Mouse (Mus musculus): ENCODE measurements around the gene Snapc2. TPM values are rescaled to one million over a fixed set of nuclear protein-coding genes. Genes with fewer than 3 reads are reported as not detected.
A peak's percentile ranks its signal among the peaks of the same experiment; 100 is the strongest.
"Not testable (repeated sequence)": the region's sequence is repeated elsewhere in the genome, so short reads cannot be mapped to it uniquely, and the experiment has no call there.

Gene Snapc2
- polyA plus RNA-seq, 1 experiment from 2014 or later, result 33.8 TPM

GRCm38 (mm10) chr8:4252116-4252760 lies 642 bp upstream of the Snapc2 start:
- peak overlapping the region; percentile 56; the same call in 1 of the 2 replicates for H3K27ac ChIP-seq (replicated peaks)
- peak overlapping the region; percentile 89 for H3K9ac ChIP-seq (ENCODE audit: low read length)
- H3K36me3 ChIP-seq (ENCODE audit: control insufficient read depth, insufficient read depth, low read length), result peaks cover 6% of the 10 kb centered on the region; the same call in 1 of the 2 replicates
- peaks cover 3% of the 10 kb centered on the region; the same call in 1 of the 2 replicates for H3K4me1 ChIP-seq (replicated peaks; ENCODE audit: control insufficient read depth, insufficient read depth)
- ATAC-seq (ENCODE audit: low FRiP score, low TSS enrichment) (no peak), DNase-seq (ENCODE audit: low spot score) (no peak)
- no peak for TF ChIP-seq CTCF (IDR thresholded peaks at IDR 0.05; ENCODE audit: low read depth)
- no peak for TF ChIP-seq EP300 (optimal IDR thresholded peaks at IDR 0.05)
- 38% methylated on average over 8 of the region's 8 CpGs for WGBS
- no peaks in the 10 kb centered on the region for H3K9me3 ChIP-seq (ENCODE audit: control insufficient read depth, low read length)
- H3K4me3 ChIP-seq (ENCODE audit: low read depth, low read length), result peak overlapping the region; percentile 82
- H3K27me3 ChIP-seq (ENCODE audit: control insufficient read depth, insufficient read depth, low read length), result no peaks in the 10 kb centered on the region
- H3K4me2 ChIP-seq (replicated peaks; ENCODE audit: low read depth), result peak overlapping the region; percentile 79

- H3K4me1 ChIP-seq (replicated peaks; ENCODE audit: control insufficient read depth, insufficient read depth), result peaks cover 3% of the 10 kb centered on the region; the same call in 1 of the 2 replicates
- H3K27me3 ChIP-seq (ENCODE audit: control insufficient read depth, insufficient read depth, low read length), result no peaks in the 10 kb centered on the region
- peak overlapping the region; percentile 79 for H3K4me2 ChIP-seq (replicated peaks; ENCODE audit: low read depth)
- H3K9me3 ChIP-seq (ENCODE audit: control insufficient read depth, low read length), result no peaks in the 10 kb centered on the region
- WGBS, result 52% methylated on average over 6 of the region's 6 CpGs
- H3K27ac ChIP-seq (replicated peaks), result peak overlapping the region; percentile 88
- peak overlapping the region; percentile 82 for H3K4me3 ChIP-seq (ENCODE audit: low read depth, low read length)
- TF ChIP-seq EP300 (optimal IDR thresholded peaks at IDR 0.05) (no peak), CTCF (IDR thresholded peaks at IDR 0.05; ENCODE audit: low read depth) (peak; percentile 77)
- DNase-seq (ENCODE audit: low spot score), result peak; percentile 81
- no peak overlapping the region for H3K9ac ChIP-seq (ENCODE audit: low read length)
- 0 out of 2 replicates have a peak, but pooled peaks have one; percentile 17 for ATAC-seq (ENCODE audit: low FRiP score, low TSS enrichment)
- peaks cover 6% of the 10 kb centered on the region; the same call in 1 of the 2 replicates for H3K36me3 ChIP-seq (ENCODE audit: control insufficient read depth, insufficient read depth, low read length)
Measured at GRCm38 (mm10) chr8:4254001-4254400, 1.1 kb downstream of the Snapc2 start.

- not testable (repeated sequence) for ATAC-seq (ENCODE audit: low FRiP score, low TSS enrichment); H3K9me3 ChIP-seq (ENCODE audit: control insufficient read depth, low read length); H3K4me3 ChIP-seq (ENCODE audit: low read depth, low read length); H3K4me2 ChIP-seq (replicated peaks; ENCODE audit: low read depth); DNase-seq (ENCODE audit: low spot score); H3K27me3 ChIP-seq (ENCODE audit: control insufficient read depth, insufficient read depth, low read length); H3K27ac ChIP-seq (replicated peaks); H3K4me1 ChIP-seq (replicated peaks; ENCODE audit: control insufficient read depth, insufficient read depth); H3K36me3 ChIP-seq (ENCODE audit: control insufficient read depth, insufficient read depth, low read length); H3K9ac ChIP-seq (ENCODE audit: low read length)
- 82% methylated on average over 7 of the region's 7 CpGs for WGBS
Measured at GRCm38 (mm10) chr8:4255471-4255870, 2.6 kb downstream of the Snapc2 start.

GRCm38 (mm10) chr8:4256911-4257310 lies 4.0 kb downstream of the Snapc2 start:
- TF ChIP-seq EP300 (optimal IDR thresholded peaks at IDR 0.05) (no peak), CTCF (IDR thresholded peaks at IDR 0.05; ENCODE audit: low read depth) (no peak)
- H3K4me2 ChIP-seq (replicated peaks; ENCODE audit: low read depth), result no peak overlapping the region

GRCm38 (mm10) chr8:4257350-4257749 lies 4.5 kb downstream of the Snapc2 start:
- Histone ChIP-seq H3K36me3 (ENCODE audit: control insufficient read depth, insufficient read depth, low read length) (peaks cover 17% of the 10 kb centered on the region), H3K4me3 (ENCODE audit: low read depth, low read length) (no peak overlapping the region), H3K27ac (replicated peaks) (peak overlapping the region; percentile 61), H3K27me3 (ENCODE audit: control insufficient read depth, insufficient read depth, low read length) (no peaks in the 10 kb centered on the region), H3K4me2 (replicated peaks; ENCODE audit: low read depth) (no peak overlapping the region), H3K4me1 (replicated peaks; ENCODE audit: control insufficient read depth, insufficient read depth) (peaks cover 2% of the 10 kb centered on the region; the same call in 1 of the 2 replicates), H3K9ac (ENCODE audit: low read length) (no peak overlapping the region), H3K9me3 (ENCODE audit: control insufficient read depth, low read length) (no peaks in the 10 kb centered on the region)
- WGBS, result 69% methylated on average over 4 of the region's 4 CpGs
- ATAC-seq (ENCODE audit: low FRiP score, low TSS enrichment), result no peak
- TF ChIP-seq CTCF (IDR thresholded peaks at IDR 0.05; ENCODE audit: low read depth), result no peak
- TF ChIP-seq EP300 (optimal IDR thresholded peaks at IDR 0.05), result no peak
- DNase-seq (ENCODE audit: low spot score), result no peak

More at GRCm38 (mm10) chr8:4256911-4257310, 4.0 kb downstream of the Snapc2 start:
- Histone ChIP-seq H3K9me3 (ENCODE audit: control insufficient read depth, low read length) (no peaks in the 10 kb centered on the region), H3K4me3 (ENCODE audit: low read depth, low read length) (no peak overlapping the region), H3K27ac (replicated peaks) (peak overlapping the region; percentile 82), H3K9ac (ENCODE audit: low read length) (no peak overlapping the region), H3K4me1 (replicated peaks; ENCODE audit: control insufficient read depth, insufficient read depth) (peaks cover 3% of the 10 kb centered on the region; the same call in 1 of the 2 replicates), H3K36me3 (ENCODE audit: control insufficient read depth, insufficient read depth, low read length) (peaks cover 13% of the 10 kb centered on the region), H3K27me3 (ENCODE audit: control insufficient read depth, insufficient read depth, low read length) (no peaks in the 10 kb centered on the region)
- 45% methylated on average over 4 of the region's 4 CpGs for WGBS
- DNase-seq (ENCODE audit: low spot score) (no peak), ATAC-seq (ENCODE audit: low FRiP score, low TSS enrichment) (no peak)

GRCm38 (mm10) chr8:4258233-4258632 lies 5.4 kb downstream of the Snapc2 start:
- Histone ChIP-seq H3K9ac (ENCODE audit: low read length) (peak overlapping the region; percentile 67), H3K9me3 (ENCODE audit: control insufficient read depth, low read length) (no peaks in the 10 kb centered on the region), H3K27me3 (ENCODE audit: control insufficient read depth, insufficient read depth, low read length) (no peaks in the 10 kb centered on the region), H3K4me2 (replicated peaks; ENCODE audit: low read depth) (peak overlapping the region; percentile 94), H3K4me3 (ENCODE audit: low read depth, low read length) (peak overlapping the region; percentile 62), H3K36me3 (ENCODE audit: control insufficient read depth, insufficient read depth, low read length) (peaks cover 21% of the 10 kb centered on the region), H3K4me1 (replicated peaks; ENCODE audit: control insufficient read depth, insufficient read depth) (no peaks in the 10 kb centered on the region; the same call in 1 of the 2 replicates), H3K27ac (replicated peaks) (peak overlapping the region; percentile 61)
- DNase-seq (ENCODE audit: low spot score) (peak; percentile 84), ATAC-seq (ENCODE audit: low FRiP score, low TSS enrichment) (peak; percentile 62)
- TF ChIP-seq CTCF (IDR thresholded peaks at IDR 0.05; ENCODE audit: low read depth) (peak; percentile 94), EP300 (optimal IDR thresholded peaks at IDR 0.05) (no peak)
- WGBS, result 4% methylated on average over 35 of the region's 35 CpGs

Data from stomach, postnatal 0 days (tissue).